Mouse (Mus musculus) inflammation-experienced regulatory T-cells (primary cell): ENCODE data around the gene Gm3636. TPM values are rescaled to one million over a fixed set of nuclear protein-coding genes. Genes with fewer than 3 reads are reported as not detected.

Source experiments
- polyA plus RNA-seq, 2 experiments: library from polyadenylated mRNA; unstranded; fragments of 100-300 nt; shearing (Covaris generic); gene quantifications; one replicate each; pipeline ENCODE4 v1.2.1; 2017

The Gm3636 gene
- polyA plus RNA-seq = 10 to 100 TPM in 1 of 2 experiments, 1 to 10 TPM in 1; 9.5 to 23.1 TPM

GRCm38 (mm10) chr14:6742232-6742631 lies at the start of gene Gm3636:
Gene Gm3636 (minus strand): TSS chr14:6742332.

DNA sequence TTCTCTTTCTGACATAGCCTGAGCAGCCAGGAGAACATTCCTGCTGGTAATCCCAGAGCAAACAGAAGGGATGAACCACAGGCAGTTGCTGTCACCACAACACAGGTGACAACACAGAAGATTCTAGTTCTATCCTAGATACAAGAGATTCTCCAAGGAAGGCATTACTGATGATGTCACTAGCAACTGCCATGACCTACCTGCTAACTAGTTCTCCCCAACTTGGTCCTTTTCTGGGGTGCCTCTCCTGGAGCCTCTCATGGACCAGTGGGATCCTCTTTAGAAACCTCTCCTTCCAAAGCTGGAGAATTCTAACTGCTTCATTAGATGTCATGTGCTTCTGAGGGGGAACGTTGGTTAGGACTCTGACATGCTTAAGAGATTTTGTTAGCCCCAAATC lies 32.2 kb upstream of the Gm3636 start, which contains the start of gene Gm8362:
Gene Gm8362, minus strand, starts transcription at position 101 of the 400 bp plus-strand sequence.

GRCm38 (mm10) chr14:6720151-6720550 lies 22.0 kb downstream of the Gm3636 start, which contains the start of gene Gm8050:
Gene Gm8050 (minus strand): TSS chr14:6720251.

Other genes with a start within 250 kb of the Gm3636 start
- 1 to 10 TPM in 1 of 2 experiments, under 1 TPM in 1; 0.19 to 1.0 TPM for gene Gm8356, start 205.0 kb downstream of the Gm3636 start, polyA plus RNA-seq
- under 1 TPM in 1 of 2 experiments, not detected in 1; 0.08 TPM for gene Gm3629, start 151.7 kb downstream of the Gm3636 start, polyA plus RNA-seq
- gene Gm3460, start 119.9 kb downstream of the Gm3636 start, polyA plus RNA-seq = under 1 TPM in 1 of 2 experiments, not detected in 1; 0.24 TPM
- under 1 TPM in 1 of 2 experiments, not detected in 1; 0.18 TPM for gene Gm10251, start 58.2 kb downstream of the Gm3636 start, polyA plus RNA-seq
- gene Gm8050, start 22.1 kb downstream of the Gm3636 start, polyA plus RNA-seq = 1 to 10 TPM in 1 of 2 experiments, not detected in 1; 1.1 TPM
- not detected for gene Gm8362, start 32.1 kb upstream of the Gm3636 start, polyA plus RNA-seq
- not detected for gene Gm3642, start 98.0 kb upstream of the Gm3636 start, polyA plus RNA-seq
- 10 to 100 TPM in 1 of 2 experiments, 1 to 10 TPM in 1; 1.8 to 13.4 TPM for gene Gm3667, start 147.6 kb upstream of the Gm3636 start, polyA plus RNA-seq
- under 1 TPM in 1 of 2 experiments, not detected in 1; 0.33 TPM for gene Gm6356, start 231.5 kb upstream of the Gm3636 start, polyA plus RNA-seq